Mouse (Mus musculus) testis, adult 2 months (tissue): Measurements from ENCODE around the gene Gjb4. TPM values are rescaled to one million over a fixed set of nuclear protein-coding genes. Genes with fewer than 3 reads are reported as not detected.

Experiments used
- H3K27ac ChIP-seq: fragments of 200-500 bp; 2 replicates; pipeline ENCODE4 v1.5.1; 2012; ENCODE audit warnings: low read depth, low read length; ENCODE audit not compliant: control insufficient read depth, insufficient read depth
- H3K27me3 ChIP-seq: fragments of 200-500 bp; 2 replicates; pipeline ENCODE4 v1.6.1; 2012; ENCODE audit warnings: mild to moderate bottlenecking, low read length, moderate library complexity; ENCODE audit not compliant: control insufficient read depth, insufficient read depth
- H3K36me3 ChIP-seq: fragments of 200-500 bp; 2 replicates; pipeline ENCODE4 v1.6.1; 2012; ENCODE audit warnings: mild to moderate bottlenecking, low read length; ENCODE audit not compliant: control insufficient read depth, insufficient read depth
- H3K4me1 ChIP-seq: fragments of 200-500 bp; 2 replicates; pipeline ENCODE4 v1.6.1; 2012; ENCODE audit warnings: low read length; ENCODE audit not compliant: control insufficient read depth, insufficient read depth
- H3K4me3 ChIP-seq: fragments of 200-500 bp; 2 replicates; pipeline ENCODE4 v1.5.1; 2012; ENCODE audit warnings: low read depth, mild to moderate bottlenecking, low read length, moderate library complexity, mixed read lengths; ENCODE audit not compliant: control insufficient read depth
- CTCF ChIP-seq: fragments of 200-500 bp; IDR thresholded peaks from 2 replicates; pipeline ENCODE4 v1.5.1; 2012; ENCODE audit warnings: low read depth, mild to moderate bottlenecking, inconsistent platforms, low read length, moderate library complexity; ENCODE audit not compliant: control insufficient read depth, insufficient read depth, insufficient replicate concordance
- POLR2A ChIP-seq: fragments of 200-500 bp; IDR thresholded peaks from 2 replicates; pipeline ENCODE4 v1.6.1; 2012; ENCODE audit warnings: low read depth, mild to moderate bottlenecking, inconsistent platforms, low read length, moderate library complexity; ENCODE audit not compliant: control insufficient read depth
- polyA plus RNA-seq: library from polyadenylated mRNA; depleted of rRNA; stranded (reverse); fragments of >200 nt; gene quantifications from 2 replicates; pipeline ENCODE4 v1.2.3, GENCODE M21; 2012

The Gjb4 gene
- polyA plus RNA-seq, 1 experiment: not detected

GRCm38 (mm10) chr4:127375541-127376177 is 21.8 kb upstream of the Gjb4 start:
- Histone ChIP-seq H3K4me1 (no peaks in the 10 kb centered on the region), H3K27ac (no peak overlapping the region), H3K36me3 (no peaks in the 10 kb centered on the region), H3K4me3 (no peak overlapping the region), H3K27me3 (no peaks in the 10 kb centered on the region)
- TF ChIP-seq CTCF: no peak

DNA sequence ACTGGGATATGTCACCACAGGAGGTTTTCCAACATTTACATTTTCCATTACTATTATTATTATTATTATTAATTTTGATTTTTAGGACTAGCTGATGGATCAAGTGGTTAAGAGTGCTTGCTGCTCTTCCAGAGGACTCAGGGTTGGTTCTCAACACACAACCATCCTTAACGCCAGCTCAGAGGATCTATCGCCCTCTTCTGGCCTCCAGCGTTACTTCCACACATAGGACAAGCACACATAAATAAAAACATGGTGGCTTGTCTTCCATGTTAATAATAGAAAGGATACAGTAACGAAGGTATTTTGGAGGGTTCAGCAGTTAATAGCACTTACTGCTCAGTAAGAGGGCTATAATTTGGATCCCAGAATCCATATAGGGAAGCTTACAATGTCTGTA is 20.8 kb upstream of the Gjb4 start:
- Histone ChIP-seq H3K27me3 (no peaks in the 10 kb centered on the region), H3K36me3 (no peaks in the 10 kb centered on the region), H3K27ac (no peak overlapping the region), H3K4me3 (no peak overlapping the region), H3K4me1 (no peaks in the 10 kb centered on the region)
- no peak for TF ChIP-seq POLR2A
- TF ChIP-seq CTCF: no peak

- H3K27ac ChIP-seq: no peak overlapping the region
- H3K36me3 ChIP-seq: no peaks in the 10 kb centered on the region
- no peaks in the 10 kb centered on the region for H3K27me3 ChIP-seq
- no peak overlapping the region for H3K4me3 ChIP-seq
- no peak for TF ChIP-seq CTCF
- TF ChIP-seq POLR2A: no peak
- no peaks in the 10 kb centered on the region; the same call in 1 of the 2 replicates for H3K4me1 ChIP-seq
These were observed 19.6 kb upstream of the Gjb4 start for GRCm38 (mm10) chr4:127373491-127373890.

GRCm38 (mm10) chr4:127371546-127371945 is 17.7 kb upstream of the Gjb4 start:
- Histone ChIP-seq H3K36me3 (no peaks in the 10 kb centered on the region), H3K4me1 (no peaks in the 10 kb centered on the region; the same call in 1 of the 2 replicates), H3K4me3 (no peak overlapping the region), H3K27me3 (no peaks in the 10 kb centered on the region), H3K27ac (no peak overlapping the region)
- no peak for TF ChIP-seq POLR2A

GRCm38 (mm10) chr4:127370447-127370846 is 16.6 kb upstream of the Gjb4 start:
- H3K36me3 ChIP-seq: no peaks in the 10 kb centered on the region
- H3K4me1 ChIP-seq: no peaks in the 10 kb centered on the region; the same call in 1 of the 2 replicates
- H3K4me3 ChIP-seq: no peak overlapping the region
- TF ChIP-seq CTCF (peak; percentile 52; the same call in 1 of the 2 replicates), POLR2A (no peak)
- no peaks in the 10 kb centered on the region for H3K27me3 ChIP-seq
- H3K27ac ChIP-seq: no peak overlapping the region

GRCm38 (mm10) chr4:127368379-127368973 is 14.6 kb upstream of the Gjb4 start:
- Histone ChIP-seq H3K27ac (no peak overlapping the region), H3K36me3 (no peaks in the 10 kb centered on the region), H3K27me3 (no peaks in the 10 kb centered on the region), H3K4me1 (no peaks in the 10 kb centered on the region; the same call in 1 of the 2 replicates), H3K4me3 (no peak overlapping the region)
- TF ChIP-seq POLR2A (no peak), CTCF (peak; percentile 97)

GRCm38 (mm10) chr4:127365834-127366233 is 12.0 kb upstream of the Gjb4 start:
- TF ChIP-seq POLR2A (no peak), CTCF (no peak)
- H3K4me3 ChIP-seq: no peak overlapping the region
- no peaks in the 10 kb centered on the region for H3K27me3 ChIP-seq
- no peak overlapping the region for H3K27ac ChIP-seq
- no peaks in the 10 kb centered on the region; the same call in 1 of the 2 replicates for H3K4me1 ChIP-seq
- no peaks in the 10 kb centered on the region for H3K36me3 ChIP-seq

GRCm38 (mm10) chr4:127365433-127365832 is 11.6 kb upstream of the Gjb4 start:
- H3K27ac ChIP-seq: no peak overlapping the region
- H3K36me3 ChIP-seq: no peaks in the 10 kb centered on the region
- no peak for TF ChIP-seq POLR2A
- no peak for TF ChIP-seq CTCF
- no peaks in the 10 kb centered on the region for H3K27me3 ChIP-seq
- H3K4me3 ChIP-seq: no peak overlapping the region
- H3K4me1 ChIP-seq: no peaks in the 10 kb centered on the region; the same call in 1 of the 2 replicates
